Mouse (Mus musculus) neural tube, embryonic 12.5 days (tissue): ENCODE data around the gene Gpc1. TPM values are rescaled to one million over a fixed set of nuclear protein-coding genes. Genes with fewer than 3 reads are reported as not detected.

Source experiments
- ATAC-seq: fragments of 200-750 bp; cut with Nextera tagmentation; 2 replicates; pipeline ENCODE4 v1.8.0; 2017; ENCODE audit warnings: low read depth, mild to moderate bottlenecking, moderate TSS enrichment, moderate library complexity; ENCODE audit not compliant: low FRiP score
- H3K27ac ChIP-seq: fragments of 300-500 bp; sonication (generic); 2 replicates; pipeline ENCODE4 v1.5.1; 2016
- H3K27me3 ChIP-seq: fragments of 300-500 bp; sonication (generic); replicated peaks from 2 replicates; pipeline ENCODE4 v1.6.1; 2016; ENCODE audit warnings: mild to moderate bottlenecking
- H3K36me3 ChIP-seq: fragments of 300-500 bp; sonication (generic); 2 replicates; pipeline ENCODE4 v1.6.1; 2016; ENCODE audit warnings: mild to moderate bottlenecking
- H3K4me1 ChIP-seq: fragments of 300-500 bp; sonication (generic); 2 replicates; pipeline ENCODE4 v1.6.1; 2016
- H3K4me2 ChIP-seq: fragments of 300-500 bp; sonication (generic); replicated peaks from 2 replicates; pipeline ENCODE4 v1.6.1; 2016; ENCODE audit warnings: mild to moderate bottlenecking
- H3K4me3 ChIP-seq: fragments of 300-500 bp; sonication (generic); 2 replicates; pipeline ENCODE4 v1.5.1; 2016
- H3K9ac ChIP-seq: fragments of 300-500 bp; sonication (generic); 2 replicates; pipeline ENCODE4 v1.6.1; 2016; ENCODE audit warnings: mild to moderate bottlenecking
- H3K9me3 ChIP-seq: fragments of 300-500 bp; sonication (generic); 2 replicates; pipeline ENCODE4 v1.6.1; 2016; ENCODE audit warnings: mild to moderate bottlenecking
- WGBS: fragments of 180-500 bp; shearing (Covaris S2); methylation state at CpG from one replicate; pipeline ENCODE4 v1.1.7; 2016; 5-methylcytosine and 5-hydroxymethylcytosine counted together
- polyA plus RNA-seq: library from polyadenylated mRNA; unstranded; fragments of >200 nt; fragmentation: Nextera tagmentation; extraction: Ambion mirVana; gene quantifications from 2 replicates; pipeline ENCODE4 v1.2.1, GENCODE M21; 2016

The Gpc1 gene
- polyA plus RNA-seq, 1 experiment from 2014 or later = 70.0 TPM

- H3K27me3 ChIP-seq = no peaks in the 10 kb centered on the region
- H3K4me1 ChIP-seq = peaks cover 25% of the 10 kb centered on the region
- 77% methylated on average over 7 of the region's 7 CpGs for WGBS
Observed at GRCm38 (mm10) chr1:92839211-92839610, 7.8 kb downstream of the Gpc1 start.

GRCm38 (mm10) chr1:92840231-92840890, 8.9 kb downstream of the Gpc1 start:
- no peak for ATAC-seq
- Histone ChIP-seq H3K4me3 (no peak overlapping the region), H3K27me3 (no peaks in the 10 kb centered on the region), H3K9ac (no peak overlapping the region), H3K27ac (no peak overlapping the region), H3K4me2 (no peak overlapping the region), H3K36me3 (peaks cover 32% of the 10 kb centered on the region), H3K9me3 (no peaks in the 10 kb centered on the region), H3K4me1 (peaks cover 14% of the 10 kb centered on the region)
- WGBS = 85% methylated on average over 8 of the region's 8 CpGs

More at GRCm38 (mm10) chr1:92839211-92839610, 7.8 kb downstream of the Gpc1 start:
- Histone ChIP-seq H3K4me2 (no peak overlapping the region), H3K4me3 (no peak overlapping the region), H3K27ac (no peak overlapping the region), H3K9ac (no peak overlapping the region), H3K9me3 (no peaks in the 10 kb centered on the region), H3K36me3 (peaks cover 29% of the 10 kb centered on the region)
- no peak for ATAC-seq

- Histone ChIP-seq H3K4me2 (no peak overlapping the region), H3K4me1 (peaks cover 14% of the 10 kb centered on the region), H3K9ac (no peak overlapping the region), H3K4me3 (no peak overlapping the region), H3K9me3 (no peaks in the 10 kb centered on the region), H3K36me3 (peaks cover 22% of the 10 kb centered on the region), H3K27me3 (no peaks in the 10 kb centered on the region), H3K27ac (no peak overlapping the region)
- ATAC-seq = no peak
- WGBS = 77% methylated on average over 3 of the region's 3 CpGs
Observed at GRCm38 (mm10) chr1:92841427-92841826, 10.0 kb downstream of the Gpc1 start.

GRCm38 (mm10) chr1:92845889-92846288, 14.4 kb downstream of the Gpc1 start:
- Histone ChIP-seq H3K4me1 (peaks cover 24% of the 10 kb centered on the region), H3K27me3 (no peaks in the 10 kb centered on the region)
- 88% methylated on average over 7 of the region's 7 CpGs for WGBS

GRCm38 (mm10) chr1:92847873-92848839, 16.7 kb downstream of the Gpc1 start:
- H3K36me3 ChIP-seq = peaks cover 15% of the 10 kb centered on the region
- no peaks in the 10 kb centered on the region for H3K9me3 ChIP-seq
- 7% methylated on average over 41 of the region's 41 CpGs for WGBS
- ATAC-seq = peak; percentile 63
- peak overlapping the region; percentile 57; the same call in 1 of the 2 replicates for H3K27ac ChIP-seq
- H3K4me2 ChIP-seq = peak overlapping the region; percentile 66
- H3K4me3 ChIP-seq = peak overlapping the region; percentile 31
- peak overlapping the region; percentile 55 for H3K9ac ChIP-seq
- H3K4me1 ChIP-seq = peaks cover 24% of the 10 kb centered on the region
- no peaks in the 10 kb centered on the region for H3K27me3 ChIP-seq

More at GRCm38 (mm10) chr1:92845889-92846288, 14.4 kb downstream of the Gpc1 start:
- Histone ChIP-seq H3K27ac (no peak overlapping the region), H3K9me3 (no peaks in the 10 kb centered on the region), H3K4me3 (no peak overlapping the region), H3K9ac (no peak overlapping the region), H3K36me3 (peaks cover 15% of the 10 kb centered on the region), H3K4me2 (no peak overlapping the region)
- no peak for ATAC-seq

- H3K36me3 ChIP-seq = peaks cover 14% of the 10 kb centered on the region; the same call in 1 of the 2 replicates
- ATAC-seq = no peak
- peak overlapping the region; percentile 31 for H3K4me3 ChIP-seq
- peak overlapping the region; percentile 66 for H3K4me2 ChIP-seq
- peaks cover 24% of the 10 kb centered on the region for H3K4me1 ChIP-seq
- no peaks in the 10 kb centered on the region for H3K27me3 ChIP-seq
- 67% methylated on average over 2 of the region's 2 CpGs for WGBS
- H3K9me3 ChIP-seq = no peaks in the 10 kb centered on the region
- H3K9ac ChIP-seq = 0 out of 2 replicates have a peak overlapping the region, but pooled peaks have one; percentile 55
- no peak overlapping the region for H3K27ac ChIP-seq
Observed at GRCm38 (mm10) chr1:92849491-92849890, 18.0 kb downstream of the Gpc1 start.

GRCm38 (mm10) chr1:92849938-92850574, 18.6 kb downstream of the Gpc1 start:
- H3K4me3 ChIP-seq = peak overlapping the region; percentile 31
- H3K4me2 ChIP-seq = peak overlapping the region; percentile 66
- peak overlapping the region; percentile 51 for H3K9ac ChIP-seq
- H3K27ac ChIP-seq = no peak overlapping the region
- no peak for ATAC-seq
- peaks cover 17% of the 10 kb centered on the region for H3K36me3 ChIP-seq
- peaks cover 24% of the 10 kb centered on the region for H3K4me1 ChIP-seq
- no peaks in the 10 kb centered on the region for H3K27me3 ChIP-seq
- no peaks in the 10 kb centered on the region for H3K9me3 ChIP-seq
- WGBS = 63% methylated on average over 13 of the region's 13 CpGs

GRCm38 (mm10) chr1:92852450-92852849, 21.0 kb downstream of the Gpc1 start:
- WGBS = 97% methylated on average over 2 of the region's 2 CpGs
- H3K36me3 ChIP-seq = peaks cover 41% of the 10 kb centered on the region
- H3K4me3 ChIP-seq = no peak overlapping the region
- no peak overlapping the region for H3K27ac ChIP-seq
- H3K27me3 ChIP-seq = no peaks in the 10 kb centered on the region
- H3K4me1 ChIP-seq = peaks cover 17% of the 10 kb centered on the region
- H3K9me3 ChIP-seq = no peaks in the 10 kb centered on the region
- H3K4me2 ChIP-seq = no peak overlapping the region
- H3K9ac ChIP-seq = no peak overlapping the region
- ATAC-seq = no peak

GRCm38 (mm10) chr1:92861503-92861902, 30.1 kb downstream of the Gpc1 start:
- no peak for ATAC-seq
- Histone ChIP-seq H3K36me3 (peaks cover 37% of the 10 kb centered on the region), H3K4me1 (no peaks in the 10 kb centered on the region), H3K4me2 (no peak overlapping the region), H3K4me3 (no peak overlapping the region), H3K9ac (no peak overlapping the region), H3K27me3 (no peaks in the 10 kb centered on the region), H3K27ac (no peak overlapping the region), H3K9me3 (no peaks in the 10 kb centered on the region)
- WGBS = 79% methylated on average over 6 of the region's 6 CpGs

- H3K9me3 ChIP-seq = no peaks in the 10 kb centered on the region
- H3K27me3 ChIP-seq = no peaks in the 10 kb centered on the region
- H3K27ac ChIP-seq = no peak overlapping the region
- no peak for ATAC-seq
- H3K4me2 ChIP-seq = no peak overlapping the region
- H3K9ac ChIP-seq = no peak overlapping the region
- peaks cover 20% of the 10 kb centered on the region for H3K36me3 ChIP-seq
- H3K4me3 ChIP-seq = no peak overlapping the region
- H3K4me1 ChIP-seq = no peaks in the 10 kb centered on the region
- WGBS = 85% methylated on average over 4 of the region's 4 CpGs
Observed at GRCm38 (mm10) chr1:92863268-92863667, 31.8 kb downstream of the Gpc1 start.

- no peak for ATAC-seq
- Histone ChIP-seq H3K4me1 (no peaks in the 10 kb centered on the region), H3K27ac (no peak overlapping the region), H3K4me2 (no peak overlapping the region), H3K36me3 (no peaks in the 10 kb centered on the region), H3K27me3 (no peaks in the 10 kb centered on the region), H3K9ac (no peak overlapping the region), H3K9me3 (no peaks in the 10 kb centered on the region), H3K4me3 (no peak overlapping the region)
- 64% methylated on average over 2 of the region's 2 CpGs for WGBS
Observed at GRCm38 (mm10) chr1:92866170-92866569, 34.7 kb downstream of the Gpc1 start.

- Histone ChIP-seq H3K9ac (no peak overlapping the region), H3K27ac (no peak overlapping the region), H3K27me3 (no peaks in the 10 kb centered on the region), H3K4me3 (no peak overlapping the region), H3K4me1 (no peaks in the 10 kb centered on the region), H3K9me3 (no peaks in the 10 kb centered on the region), H3K36me3 (no peaks in the 10 kb centered on the region), H3K4me2 (no peak overlapping the region)
- ATAC-seq = no peak
- WGBS = 76% methylated on average over 2 of the region's 2 CpGs
Observed at GRCm38 (mm10) chr1:92869985-92870384, 38.5 kb downstream of the Gpc1 start.
